Mouse (Mus musculus): ENCODE measurements at regions not wholly inside any gene's neighbourhood (a gene's known extent, or its start where the extent isn't known, plus 50 kb on each side); places are given as distances from the start of the nearest gene placed in this dataset.

DNA sequence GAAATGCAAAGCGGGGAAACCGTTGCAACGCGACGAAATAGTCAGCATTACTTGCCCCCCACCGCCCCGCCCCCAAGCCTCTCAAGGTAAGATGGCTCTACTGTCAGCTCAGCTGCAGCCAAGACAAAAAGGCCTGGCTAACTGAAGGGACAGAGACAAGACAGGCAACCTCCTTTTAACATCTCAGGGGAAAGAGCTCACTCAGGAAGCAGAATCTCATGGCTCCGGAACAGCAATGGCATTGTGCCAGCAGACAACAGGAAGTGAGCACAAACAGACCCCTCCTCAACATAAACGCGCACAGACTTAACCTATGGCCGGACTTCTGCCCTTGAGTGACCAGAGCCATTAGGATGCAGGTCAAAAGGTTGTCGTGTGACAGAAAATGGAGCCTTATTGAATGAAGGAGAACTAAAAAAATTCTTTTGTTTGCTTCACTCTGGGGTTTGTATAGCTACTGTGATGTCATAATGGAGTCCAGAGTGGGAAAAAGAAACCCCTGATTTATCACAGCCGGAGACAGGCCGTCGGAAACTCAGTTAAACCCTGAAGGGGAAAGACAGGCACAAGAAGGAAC, 241.0 kb downstream of the Ndfip2 start:
- DNase-seq: no peak

DNA sequence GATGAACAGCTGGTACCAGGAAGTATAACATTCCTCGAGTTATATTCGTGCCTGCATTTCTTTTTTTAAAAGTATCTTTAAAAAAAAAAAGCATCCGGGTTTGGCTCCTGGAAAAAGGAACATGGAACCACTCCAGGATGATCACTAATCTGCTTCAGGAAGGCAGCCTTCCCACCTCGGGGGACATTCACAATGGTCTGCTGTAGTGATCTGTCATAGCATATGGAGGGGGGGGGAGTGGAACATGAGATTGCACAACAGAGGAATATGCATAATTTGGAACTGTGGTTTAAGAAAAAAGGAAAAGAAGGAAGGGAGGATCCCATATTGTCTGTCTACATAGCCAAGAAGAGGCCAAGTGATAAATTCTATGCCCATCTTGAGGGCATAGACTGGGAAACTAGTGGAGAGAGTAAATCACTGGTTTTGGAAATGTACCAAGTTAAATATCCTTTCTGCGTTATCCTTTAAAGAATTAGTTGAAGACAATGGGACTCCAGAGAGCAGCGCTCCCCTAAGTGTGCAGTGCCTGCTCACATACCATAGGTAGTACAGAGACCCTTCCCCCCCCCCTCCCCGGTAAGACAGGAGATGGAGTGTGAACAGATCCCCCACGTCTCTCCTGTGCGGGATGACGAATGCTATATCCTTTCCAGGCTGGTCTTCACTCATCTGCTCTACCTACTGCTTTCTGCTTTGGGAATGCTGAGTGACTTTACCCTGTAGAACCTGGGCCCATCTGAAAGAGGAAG, 240.0 kb downstream of the Ndfip2 start:
- DNase-seq: no peak

DNA sequence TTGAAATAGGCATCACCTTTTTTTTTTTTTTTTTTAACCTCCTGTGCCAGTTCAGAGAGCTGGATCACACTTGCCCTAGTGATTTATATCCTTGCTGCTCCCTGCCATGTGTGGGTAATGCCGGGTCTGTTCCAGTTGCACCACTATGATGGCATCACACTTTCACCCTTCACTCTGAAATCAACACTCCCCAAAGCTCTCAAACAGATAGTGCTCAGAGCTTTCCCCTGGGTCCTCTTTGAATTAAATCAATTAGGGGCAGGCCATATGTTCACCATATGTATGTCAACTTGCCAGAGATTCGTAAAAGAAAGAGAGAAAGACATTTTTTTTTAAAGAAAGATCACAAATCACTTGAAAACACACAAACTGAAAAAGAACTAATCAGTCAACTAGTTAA, 236.8 kb downstream of the Ndfip2 start:
- DNase-seq: no peak

DNA sequence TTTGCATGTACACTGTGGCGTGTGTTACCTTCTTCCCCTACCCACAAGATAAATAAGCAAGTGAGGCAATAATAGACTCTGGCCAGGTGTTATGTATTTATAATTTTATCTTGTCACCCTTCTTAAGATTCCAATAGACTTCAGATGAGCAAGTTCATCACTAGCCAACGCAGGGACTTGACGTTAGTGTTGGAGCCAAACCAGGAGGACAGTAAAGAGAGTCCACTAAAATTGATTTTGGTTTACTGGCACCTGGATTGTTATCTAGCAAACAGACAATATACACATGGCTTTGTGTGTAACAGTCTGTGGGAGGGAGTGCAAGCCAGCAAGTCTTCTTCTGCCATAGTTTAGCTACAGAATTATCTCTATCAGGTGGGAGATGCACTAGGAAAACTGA, 236.0 kb downstream of the Ndfip2 start:
- DNase-seq: no peak

DNA sequence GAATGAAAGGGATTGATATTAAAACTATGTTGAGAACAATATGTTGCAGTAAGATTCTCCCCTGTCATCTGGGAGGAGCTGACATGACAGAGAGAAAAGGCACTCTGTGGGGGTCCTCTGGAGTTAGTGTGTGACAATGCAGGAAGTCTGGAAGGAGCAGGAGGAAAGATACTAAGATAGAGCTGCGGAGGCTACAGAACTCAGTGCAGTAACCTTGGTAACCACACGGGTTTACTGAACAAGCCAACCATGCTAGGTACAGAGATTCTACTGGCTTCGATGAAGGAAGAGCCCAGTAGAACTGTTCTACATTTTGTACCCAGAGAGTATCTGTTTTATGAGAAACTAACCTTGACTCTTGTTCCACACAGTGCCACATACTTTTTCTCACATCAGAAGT, 231.8 kb downstream of the Ndfip2 start:
- no peak for DNase-seq

DNA sequence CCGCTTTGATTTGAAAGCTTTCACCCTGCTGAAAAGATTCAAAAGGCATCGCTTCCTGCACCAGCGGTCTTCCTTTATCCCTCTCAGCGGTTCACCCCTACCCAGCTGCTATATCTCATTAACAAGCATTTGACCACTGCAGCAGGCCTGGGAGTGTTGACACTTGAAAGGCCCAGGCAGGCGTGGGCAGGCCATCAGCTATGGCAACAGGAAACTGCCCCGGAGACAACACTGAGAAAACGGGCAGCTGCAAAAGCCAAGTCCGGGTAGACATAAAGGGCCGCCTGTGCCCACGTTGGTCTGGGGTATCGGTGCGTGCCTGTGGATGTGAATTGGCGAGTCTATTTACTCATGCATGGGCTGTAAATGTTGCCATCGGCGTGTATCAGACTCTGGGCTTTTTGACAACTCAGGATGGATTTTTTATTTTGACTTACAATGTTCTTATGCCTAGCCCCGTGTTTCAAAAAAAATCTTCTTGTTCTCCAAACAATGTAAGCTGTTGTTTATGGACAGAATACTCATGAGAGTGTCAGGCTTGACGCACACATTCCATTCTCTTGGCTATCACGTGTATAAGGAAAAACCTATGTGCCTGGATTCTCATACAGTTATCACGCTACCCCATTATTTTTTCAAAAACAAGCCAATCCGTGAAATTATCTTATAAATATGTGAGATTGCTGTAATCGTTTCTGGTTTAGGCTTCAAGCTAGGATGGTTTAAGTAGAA, 225.1 kb downstream of the Ndfip2 start:
- peak; percentile 40 for DNase-seq

DNA sequence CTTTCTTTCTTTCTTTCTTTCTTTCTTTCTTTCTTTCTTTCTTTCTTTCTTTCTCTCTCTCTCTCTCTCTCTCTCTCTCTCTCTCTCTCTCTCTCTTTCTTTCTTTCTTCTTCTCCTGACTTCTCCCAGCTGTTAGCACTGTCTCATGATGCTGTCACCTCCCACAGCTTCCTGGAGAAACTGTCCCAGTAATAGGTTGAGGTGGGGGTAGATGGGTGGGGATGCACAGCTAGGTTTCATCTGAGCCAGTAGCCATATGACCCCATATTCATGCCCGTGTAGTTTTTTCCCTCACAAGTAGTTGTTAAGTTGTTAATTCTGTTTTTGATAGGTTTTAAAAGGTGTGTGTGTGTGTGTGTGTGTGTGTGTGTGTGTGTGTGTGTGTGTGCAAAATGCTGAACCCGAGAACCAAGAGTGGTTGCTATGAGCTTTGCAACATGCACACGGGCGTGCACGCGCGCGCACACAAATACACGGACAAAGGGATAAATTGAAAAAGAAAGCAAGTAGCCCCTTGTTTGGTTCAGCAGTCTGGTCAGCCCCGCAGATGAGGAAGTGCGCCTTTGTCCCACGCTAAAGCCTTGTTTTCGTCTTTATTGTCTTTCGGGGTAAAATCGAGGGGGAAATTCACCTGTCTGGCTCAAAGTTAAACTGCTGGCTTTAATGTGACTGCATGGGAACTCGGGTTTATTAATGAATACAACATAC, 224.4 kb downstream of the Ndfip2 start:
- DNase-seq: peak; percentile 35

DNA sequence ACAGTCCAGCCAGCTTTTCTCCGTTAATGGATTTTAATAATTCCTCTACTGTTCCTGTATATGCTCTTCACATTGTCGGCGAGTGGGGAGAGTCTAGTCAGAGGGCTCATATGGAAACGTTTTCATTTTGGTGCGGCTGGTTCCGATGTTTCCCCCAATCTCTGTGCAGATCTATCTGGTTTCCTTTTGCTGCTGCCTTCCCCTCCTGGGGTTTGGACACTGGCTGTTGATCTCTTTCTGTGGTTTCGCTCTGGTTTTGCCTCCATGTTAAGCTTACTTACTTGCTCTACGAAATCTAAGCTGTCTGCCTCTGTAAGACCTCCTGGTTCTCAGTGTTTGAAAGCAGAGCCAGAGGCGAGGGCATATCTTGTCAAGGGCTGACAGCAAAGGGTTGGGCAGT, 221.7 kb downstream of the Ndfip2 start:
- no peak for DNase-seq

DNA sequence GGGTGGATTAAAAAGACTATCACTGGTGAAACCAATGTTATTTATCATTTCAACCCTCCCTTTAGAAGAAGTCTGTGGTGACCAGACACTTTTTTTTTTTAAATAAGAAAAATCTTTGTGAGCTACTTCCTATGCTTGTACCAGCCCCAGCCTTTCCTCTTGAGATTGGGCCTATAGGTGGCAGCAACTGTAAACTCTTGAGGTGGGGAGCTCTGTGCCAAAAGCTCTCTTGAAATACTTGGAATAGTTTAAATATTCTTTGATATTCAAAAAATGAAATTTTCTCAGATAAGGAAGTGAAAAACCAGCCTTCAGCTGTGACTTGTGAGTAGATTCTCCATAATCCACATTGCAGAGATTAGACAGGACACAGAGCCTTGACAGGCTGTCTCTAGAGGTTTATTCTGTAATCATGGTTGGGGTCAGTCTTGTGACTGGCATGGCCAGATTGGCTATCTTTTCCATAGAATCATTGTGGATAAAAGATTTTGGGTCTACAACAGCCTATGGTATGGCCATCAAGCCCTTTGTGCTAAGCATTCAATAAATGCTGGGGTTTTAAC, 216.7 kb downstream of the Ndfip2 start:
- DNase-seq: peak; percentile 53

DNA sequence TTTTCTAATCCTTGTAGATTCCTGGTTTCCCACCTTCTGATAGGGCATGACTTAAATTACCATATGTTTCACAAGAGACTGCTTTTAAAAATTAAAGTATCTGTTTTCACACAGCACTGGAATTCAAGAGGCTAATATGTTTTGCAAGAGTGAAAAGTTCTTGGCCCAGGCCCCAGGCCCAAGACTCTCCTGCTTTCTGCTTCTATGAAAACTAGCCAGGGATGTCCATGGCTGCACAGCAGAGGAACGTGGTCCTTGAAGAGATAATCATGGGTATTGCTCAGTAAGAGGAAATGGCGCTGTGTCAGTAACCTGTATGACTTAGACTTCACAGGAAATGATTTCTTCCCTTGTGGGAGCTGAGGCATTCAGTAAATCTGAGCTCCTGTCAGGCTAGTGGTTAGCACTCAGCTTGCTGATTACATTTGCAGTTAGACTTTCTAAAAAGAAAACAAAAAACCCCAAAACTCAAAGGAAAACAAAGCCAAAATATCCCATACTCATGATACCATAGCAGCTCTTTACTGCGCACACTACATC, 190.6 kb downstream of the Ndfip2 start:
- DNase-seq: no peak

DNA sequence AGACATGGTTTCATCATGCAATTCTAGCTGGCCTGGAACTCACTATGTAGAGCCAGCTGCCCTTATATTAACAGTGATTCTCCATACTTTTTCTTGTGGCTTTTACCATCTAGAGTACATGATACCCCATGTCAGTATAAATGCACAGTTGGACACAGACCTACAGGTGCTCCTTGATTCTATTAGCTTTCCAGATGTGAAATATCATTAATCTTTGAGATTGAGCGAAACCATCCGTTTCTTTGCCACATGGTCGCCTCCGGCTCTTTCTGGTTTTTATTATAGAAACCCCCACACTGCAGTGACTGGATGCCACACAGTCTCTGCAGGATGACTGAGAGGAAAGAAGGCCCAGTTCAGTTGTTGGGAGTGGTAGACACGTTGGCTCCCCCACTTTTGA, 188.7 kb downstream of the Ndfip2 start:
- no peak for DNase-seq

DNA sequence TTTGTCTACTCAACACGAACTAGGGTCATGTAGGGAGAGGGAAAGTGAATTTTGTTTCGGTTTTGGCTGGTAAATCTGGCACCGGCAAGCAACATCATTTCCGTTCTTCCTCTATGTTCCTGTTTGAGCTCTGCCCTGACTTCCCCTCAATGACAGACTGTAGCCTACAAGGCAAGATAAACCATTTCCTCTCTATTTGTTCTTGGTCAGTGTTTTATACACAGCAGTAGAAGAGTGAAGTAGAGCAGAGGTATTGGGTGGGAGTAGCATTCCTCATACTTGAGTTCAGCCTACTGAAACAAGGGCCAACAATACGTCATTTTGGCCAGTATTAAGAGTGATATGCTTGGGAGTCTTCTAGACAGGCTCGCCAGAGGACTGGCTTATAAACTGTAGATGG, 177.0 kb downstream of the Ndfip2 start:
- DNase-seq: no peak

DNA sequence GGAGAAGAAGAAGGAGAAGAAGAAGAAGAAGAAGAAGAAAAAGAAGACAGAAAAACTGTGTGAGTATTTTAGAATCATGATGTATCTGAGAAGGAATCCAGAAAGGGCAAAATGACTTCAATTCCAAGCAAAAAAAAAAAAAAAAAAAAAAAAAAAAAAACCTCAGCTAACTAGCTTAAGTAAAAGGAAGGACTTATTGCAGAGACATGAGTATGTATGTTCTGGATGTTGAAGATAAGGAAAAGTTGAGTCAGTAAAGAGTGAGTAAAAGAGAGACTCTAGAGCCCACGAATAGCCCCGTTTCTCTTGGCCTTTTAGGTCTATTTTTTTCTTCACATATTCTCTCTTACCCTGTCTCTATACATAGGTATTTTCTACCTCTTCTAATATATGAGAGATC, 175.1 kb downstream of the Ndfip2 start:
- DNase-seq: no peak

DNA sequence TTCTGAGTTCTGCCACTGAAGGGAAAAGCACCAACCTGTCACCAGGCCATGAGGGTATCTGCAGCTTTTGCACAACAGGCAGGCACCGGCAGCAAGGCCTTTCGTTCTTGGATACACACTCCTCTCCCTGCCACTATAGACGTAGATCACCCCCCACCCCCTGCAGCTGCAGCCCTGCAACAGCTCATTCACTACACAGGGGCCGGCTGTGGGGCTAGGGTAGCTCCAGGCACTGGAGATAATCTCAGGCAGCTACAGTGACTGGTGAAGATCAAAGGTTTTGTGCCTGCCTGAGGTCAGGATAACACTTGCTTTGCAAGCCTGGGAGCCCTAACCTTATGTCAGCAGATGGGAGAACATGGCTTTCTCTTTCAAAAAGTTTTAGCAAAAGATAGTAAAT, 174.3 kb downstream of the Ndfip2 start:
- no peak for DNase-seq

DNA sequence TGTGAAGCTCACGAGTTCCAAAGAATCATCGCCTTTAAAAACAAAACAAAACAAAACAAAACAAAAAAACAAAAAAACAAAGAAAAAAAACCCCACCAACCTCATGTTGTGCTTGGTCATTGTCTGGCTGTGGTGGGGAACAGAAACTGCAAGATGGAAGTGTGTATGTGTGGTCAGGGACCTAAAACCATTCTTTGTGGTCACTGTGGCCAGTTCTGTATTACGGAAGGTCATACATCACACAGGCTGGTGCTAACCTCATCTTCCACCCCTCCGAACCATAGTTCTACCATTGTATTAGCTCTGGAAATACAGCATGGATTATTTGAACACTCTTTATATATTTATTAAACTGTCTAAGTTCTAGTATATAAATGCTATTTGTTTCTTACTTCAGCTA, 173.2 kb downstream of the Ndfip2 start:
- no peak for DNase-seq

DNA sequence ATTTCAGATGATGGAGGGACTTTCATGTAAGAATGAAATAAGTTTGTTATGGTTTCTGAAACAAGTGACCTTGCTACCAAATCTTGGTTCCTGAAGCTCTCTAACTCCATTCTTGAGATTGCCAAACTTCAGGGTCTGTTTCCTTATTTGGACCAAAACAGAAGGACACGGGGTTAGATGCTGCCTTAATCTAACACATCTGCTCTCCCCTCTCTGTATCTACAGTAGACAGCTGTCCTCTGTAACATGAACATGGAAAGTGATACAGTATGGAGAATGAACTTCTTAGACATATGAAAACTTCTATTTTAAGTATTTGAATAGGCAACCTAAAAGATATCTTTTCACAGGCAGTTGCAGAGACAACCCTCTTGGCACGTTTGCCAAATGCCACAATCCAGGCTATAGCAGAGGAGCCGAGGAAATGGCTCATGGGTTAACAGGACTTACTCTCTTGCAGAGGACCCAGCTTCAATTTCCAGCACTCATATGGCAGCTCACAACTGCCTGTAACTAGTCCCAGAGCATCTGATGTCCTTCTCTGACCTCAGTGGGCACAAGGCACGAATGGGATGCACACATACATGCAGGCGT, 171.4 kb downstream of the Ndfip2 start:
- DNase-seq: no peak

DNA sequence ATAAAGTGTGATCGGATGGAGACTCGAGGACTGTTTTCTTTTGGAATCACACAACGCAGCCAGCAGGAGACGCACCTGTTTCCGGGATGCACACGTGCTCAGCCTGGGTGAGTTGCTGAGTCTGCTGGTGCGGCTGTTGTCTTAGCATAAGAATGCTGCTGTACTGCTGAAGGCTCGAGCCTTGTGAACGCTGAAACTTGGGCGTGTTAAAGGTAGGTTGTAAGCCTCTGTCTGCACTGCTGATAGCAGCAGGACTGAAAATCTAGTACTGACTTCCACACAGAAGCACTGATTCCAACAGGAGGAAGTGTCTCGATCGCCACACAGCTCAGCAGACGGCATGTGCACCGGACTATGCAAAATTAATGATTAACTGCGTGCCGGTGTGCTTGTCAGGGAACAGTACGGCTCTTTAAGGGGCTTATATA, 169.1 kb downstream of the Ndfip2 start:
- DNase-seq: no peak

DNA sequence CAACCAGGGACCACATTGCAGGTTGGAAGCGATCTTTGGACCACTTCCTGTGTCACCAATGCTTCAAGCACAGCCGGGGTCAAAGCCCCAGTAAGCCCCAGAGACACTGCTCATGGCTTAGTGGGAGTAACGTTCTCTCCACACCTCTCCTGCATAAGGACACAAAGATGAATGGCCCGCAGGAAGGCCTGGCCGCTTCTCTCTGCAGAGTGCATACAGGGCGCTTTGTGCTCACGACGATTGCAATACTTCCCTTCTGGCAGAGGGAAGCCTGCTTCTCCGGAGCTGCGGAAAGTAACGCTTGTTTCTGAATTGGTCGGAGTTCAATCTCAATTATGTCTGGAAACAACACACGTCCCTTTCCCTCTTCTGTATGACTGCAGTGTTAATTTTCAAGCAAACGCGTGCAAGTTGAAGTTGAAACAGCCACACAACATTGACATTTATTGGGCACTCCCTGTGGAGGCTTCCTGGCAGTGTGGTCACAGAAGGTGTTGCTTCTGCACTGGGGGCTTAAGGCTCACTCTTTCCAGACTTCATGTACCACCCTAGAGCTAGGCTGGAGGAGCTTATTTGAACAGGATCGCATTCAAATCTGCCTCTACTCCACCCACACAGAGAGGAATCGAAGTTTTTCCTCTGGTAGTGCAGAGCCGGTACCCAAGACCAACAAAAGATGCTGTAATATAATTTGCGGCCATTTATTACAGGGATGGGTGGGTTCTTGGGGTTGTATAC, 168.4 kb downstream of the Ndfip2 start:
- DNase-seq: no peak

DNA sequence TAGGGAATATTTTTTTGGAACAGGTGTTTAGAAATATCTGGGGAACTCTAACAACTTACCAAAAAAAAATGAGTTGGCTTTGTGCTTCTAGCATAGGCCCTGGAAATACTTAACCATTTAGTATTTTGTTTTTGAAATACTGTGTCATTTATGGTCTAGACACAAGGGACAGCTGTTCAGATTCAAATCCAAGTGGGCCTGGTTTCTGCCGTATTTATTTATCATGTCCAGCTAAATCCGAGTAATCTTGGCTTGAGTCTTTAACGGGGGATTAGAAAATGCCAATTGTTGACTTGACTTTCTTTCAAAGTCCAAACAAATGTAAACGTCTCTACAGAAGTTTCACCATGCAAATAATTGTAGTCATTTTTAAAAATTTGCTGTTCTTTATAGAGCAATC, 159.6 kb downstream of the Ndfip2 start:
- DNase-seq: no peak

DNA sequence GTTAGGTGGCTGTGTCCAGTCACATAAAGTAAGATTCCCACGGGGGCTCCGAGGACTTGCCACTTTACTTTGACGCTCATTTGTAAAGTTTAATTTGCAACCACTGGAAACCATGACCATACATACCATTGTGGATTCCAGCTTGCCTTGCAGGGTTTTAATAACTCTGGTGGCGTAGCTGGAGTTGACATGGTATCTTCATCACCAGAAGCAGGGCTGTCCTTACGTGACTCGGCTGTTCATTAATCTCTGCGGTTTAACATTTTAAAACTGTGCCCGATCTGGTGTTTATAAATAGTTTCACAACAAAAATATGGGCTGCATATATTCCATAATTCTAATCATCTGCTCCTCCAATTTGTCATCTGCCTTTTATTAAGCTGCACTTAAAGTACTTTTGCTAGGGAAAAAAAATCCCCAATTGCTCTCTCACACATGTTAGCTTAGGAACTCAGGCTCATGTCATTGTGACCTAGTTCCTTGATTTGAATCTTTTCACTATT, 159.1 kb downstream of the Ndfip2 start:
- no peak for DNase-seq

DNA sequence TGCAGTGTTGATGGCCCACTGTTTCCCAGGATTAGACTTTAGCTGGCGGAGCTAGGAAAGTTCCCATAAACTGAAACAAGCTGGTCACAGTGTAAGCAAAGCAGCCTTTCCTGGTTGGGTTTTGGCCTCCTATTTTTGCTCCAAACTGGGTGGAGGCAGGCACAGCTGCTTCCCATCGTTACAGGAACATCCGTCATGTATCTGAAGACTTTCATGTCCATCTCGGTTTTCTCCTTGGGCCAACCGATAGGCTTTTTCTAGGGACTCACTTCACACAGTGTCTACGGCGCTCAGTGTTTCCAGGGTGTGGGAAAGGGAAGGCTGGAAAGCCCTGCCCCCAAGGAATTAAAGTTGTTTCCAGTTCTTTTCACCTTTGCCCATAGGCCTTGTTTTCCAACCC, 158.6 kb downstream of the Ndfip2 start:
- DNase-seq: no peak
